Mouse (Mus musculus) thymus, adult 2 months (tissue): ENCODE results near the gene Alas2.

ENCODE experiments used
- CTCF ChIP-seq: fragments of 200-500 bp; IDR thresholded peaks from 2 replicates; pipeline ENCODE4 v1.5.1; 2012; ENCODE audit warnings: mild to moderate bottlenecking, control low read depth, low read length, moderate library complexity, borderline replicate concordance; ENCODE audit not compliant: control insufficient read depth, poor library complexity, insufficient read depth; ENCODE audit errors: extremely low read depth
- POLR2A ChIP-seq: fragments of 200-500 bp; IDR thresholded peaks from 2 replicates; pipeline ENCODE4 v1.6.1; 2012; ENCODE audit warnings: mild to moderate bottlenecking, low read length, control low read depth, moderate library complexity; ENCODE audit not compliant: control insufficient read depth, poor library complexity, insufficient read depth; ENCODE audit errors: extremely low read depth

DNA sequence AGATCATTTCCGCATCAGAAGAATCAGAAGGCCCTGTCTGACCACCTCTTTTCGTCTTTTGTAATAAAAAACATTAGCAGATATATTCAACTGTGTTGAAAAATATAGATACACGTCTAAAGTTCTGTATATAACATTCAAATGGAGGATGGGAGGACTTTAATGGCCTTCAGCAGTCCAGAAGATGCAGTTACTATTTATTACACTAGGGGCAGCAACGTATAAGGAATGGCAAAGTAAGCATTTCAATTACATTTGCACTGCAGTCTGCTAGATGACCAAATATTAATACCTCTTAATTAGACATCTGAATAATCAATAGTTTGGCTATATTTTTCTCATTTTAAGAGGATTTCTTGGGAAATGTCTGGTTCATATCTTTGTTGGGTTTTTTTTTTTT lies 36.5 kb upstream of the Alas2 start:
- TF ChIP-seq CTCF (no peak), POLR2A (no peak)
